Mouse (Mus musculus) thymus, adult 2 months (tissue): ENCODE measurements around the gene Cd55. TPM values are rescaled to one million over a fixed set of nuclear protein-coding genes. Genes with fewer than 3 reads are reported as not detected.
"Not testable (repeated sequence)": the region's sequence is repeated elsewhere in the genome, so short reads cannot be mapped to it uniquely, and the experiment has no call there.

Experiments
- DNase-seq: peaks from one replicate; pipeline ENCODE4 v3.0.0; 2021
- H3K27ac ChIP-seq: fragments of 200-500 bp; 2 replicates; pipeline ENCODE4 v1.5.1; 2012; ENCODE audit warnings: low read length, control low read depth; ENCODE audit not compliant: control insufficient read depth, insufficient read depth
- H3K27me3 ChIP-seq: fragments of 200-500 bp; 2 replicates; pipeline ENCODE4 v1.6.1; 2012; ENCODE audit warnings: mild to moderate bottlenecking, low read length, moderate library complexity, mixed read lengths; ENCODE audit not compliant: control insufficient read depth, insufficient read depth
- H3K36me3 ChIP-seq: fragments of 200-500 bp; 2 replicates; pipeline ENCODE4 v1.6.1; 2012; ENCODE audit warnings: mild to moderate bottlenecking, low read length, moderate library complexity; ENCODE audit not compliant: control insufficient read depth, insufficient read depth
- H3K4me1 ChIP-seq: fragments of 200-500 bp; replicated peaks from 2 replicates; pipeline ENCODE4 v1.6.1; 2012; ENCODE audit warnings: low read length; ENCODE audit not compliant: control insufficient read depth, insufficient read depth
- H3K4me3 ChIP-seq: fragments of 200-500 bp; 2 replicates; pipeline ENCODE4 v1.5.1; 2012; ENCODE audit warnings: mild to moderate bottlenecking, low read length, control low read depth, moderate library complexity; ENCODE audit not compliant: control insufficient read depth, insufficient read depth
- CTCF ChIP-seq: fragments of 200-500 bp; IDR thresholded peaks from 2 replicates; pipeline ENCODE4 v1.5.1; 2012; ENCODE audit warnings: mild to moderate bottlenecking, control low read depth, low read length, moderate library complexity, borderline replicate concordance; ENCODE audit not compliant: control insufficient read depth, poor library complexity, insufficient read depth; ENCODE audit errors: extremely low read depth
- POLR2A ChIP-seq: fragments of 200-500 bp; IDR thresholded peaks from 2 replicates; pipeline ENCODE4 v1.6.1; 2012; ENCODE audit warnings: mild to moderate bottlenecking, low read length, control low read depth, moderate library complexity; ENCODE audit not compliant: control insufficient read depth, poor library complexity, insufficient read depth; ENCODE audit errors: extremely low read depth
- WGBS: fragments of 180-500 bp; shearing (Covaris S2); methylation state at CpG from one replicate; pipeline ENCODE4 v1.1.7; 2018; 5-methylcytosine and 5-hydroxymethylcytosine counted together
- polyA plus RNA-seq: library from polyadenylated mRNA; depleted of rRNA; stranded (reverse); fragments of >200 nt; gene quantifications from 2 replicates; pipeline ENCODE4 v1.2.3, GENCODE M21; 2012; rRNA removed

Gene Cd55
- polyA plus RNA-seq, 1 experiment = 3.4 TPM

DNA sequence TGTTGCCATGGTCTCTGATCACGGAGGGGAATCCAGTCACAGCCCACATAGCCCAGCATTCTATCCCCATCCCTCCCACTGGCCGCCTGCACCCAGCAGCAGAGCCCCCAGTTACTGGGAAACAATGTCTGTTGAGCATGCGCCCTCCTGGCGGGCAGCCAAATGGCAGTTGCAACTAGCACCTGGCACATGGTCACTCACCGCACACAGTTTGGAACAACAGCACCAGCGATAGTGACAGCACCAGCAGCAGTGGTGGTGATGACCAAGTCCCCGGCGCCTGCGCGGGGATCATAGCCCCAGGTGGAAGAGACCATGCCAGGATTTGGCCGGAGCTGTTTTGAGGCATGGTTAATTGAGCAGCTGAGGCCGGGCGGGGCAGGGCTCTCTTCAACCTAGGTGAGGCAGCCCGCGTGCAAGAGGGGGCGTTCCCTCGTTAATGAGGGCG is 39.9 kb downstream of the Cd55 start, which contains the start of gene Cd55b:
Gene Cd55b, minus strand, starts transcription at position 346 of the 448 bp plus-strand sequence.
- no peaks in the 10 kb centered on the region for H3K4me1 ChIP-seq
- H3K27me3 ChIP-seq = no peaks in the 10 kb centered on the region
- WGBS = 90% methylated on average over 18 of the region's 18 CpGs
- DNase-seq = no peak
- no peaks in the 10 kb centered on the region for H3K36me3 ChIP-seq
- no peak within 1 kb of the TSS for H3K27ac ChIP-seq
- no peak within 1 kb of the TSS for H3K4me3 ChIP-seq
- TF ChIP-seq POLR2A (no peak), CTCF (no peak)

GRCm38 (mm10) chr1:130422033-130422432 is 40.5 kb downstream of the Cd55 start:
- not testable (repeated sequence) for H3K36me3 ChIP-seq, H3K27me3 ChIP-seq, DNase-seq, H3K4me1 ChIP-seq, H3K27ac ChIP-seq, H3K4me3 ChIP-seq
- no CpG with 5 or more reads among the region's 6 CpGs for WGBS

GRCm38 (mm10) chr1:130397109-130397508 is 65.4 kb downstream of the Cd55 start:
- not testable (repeated sequence) for H3K4me3 ChIP-seq, H3K4me1 ChIP-seq, H3K36me3 ChIP-seq, DNase-seq, H3K27me3 ChIP-seq, H3K27ac ChIP-seq

Other genes starting within 250 kb of the Cd55 start
- not detected in 2 replicates for gene Cd55b, start 39.7 kb downstream of the Cd55 start, polyA plus RNA-seq
- gene Zp3r, start 166.9 kb upstream of the Cd55 start, polyA plus RNA-seq = not detected in 2 replicates
- gene C4bp, start 198.9 kb upstream of the Cd55 start, polyA plus RNA-seq = 0.19 and 0.77 TPM in 2 replicates